Mouse (Mus musculus) forebrain, embryonic 12.5 days (tissue): ENCODE measurements at regions not wholly inside any gene's neighbourhood (a gene's known extent, or its start where the extent isn't known, plus 50 kb on each side); places are given as distances from the start of the nearest gene placed in this dataset.

Experiments used
- ATAC-seq: fragments of 200-750 bp; cut with Nextera tagmentation; 2 replicates; pipeline ENCODE4 v1.8.0; 2017; ENCODE audit warnings: moderate TSS enrichment; ENCODE audit not compliant: low FRiP score
- H3K27ac ChIP-seq: fragments of 300-500 bp; sonication (generic); 2 replicates; pipeline ENCODE4 v1.5.1; 2016; ENCODE audit warnings: mild to moderate bottlenecking
- H3K27me3 ChIP-seq: fragments of 300-500 bp; sonication (generic); 2 replicates; pipeline ENCODE4 v1.6.1; 2016; ENCODE audit warnings: mild to moderate bottlenecking
- H3K36me3 ChIP-seq: fragments of 300-500 bp; sonication (generic); replicated peaks from 2 replicates; pipeline ENCODE4 v1.6.1; 2016; ENCODE audit warnings: mild to moderate bottlenecking
- H3K4me1 ChIP-seq: fragments of 300-500 bp; sonication (generic); 2 replicates; pipeline ENCODE4 v1.6.1; 2016
- H3K4me2 ChIP-seq: fragments of 300-500 bp; sonication (generic); 2 replicates; pipeline ENCODE4 v1.6.1; 2016; ENCODE audit warnings: mild to moderate bottlenecking, moderate library complexity
- H3K4me3 ChIP-seq: fragments of 300-500 bp; sonication (generic); replicated peaks from 2 replicates; pipeline ENCODE4 v1.5.1; 2016; ENCODE audit warnings: mild to moderate bottlenecking
- H3K9ac ChIP-seq: fragments of 300-500 bp; sonication (generic); 2 replicates; pipeline ENCODE4 v1.6.1; 2016; ENCODE audit warnings: mild to moderate bottlenecking
- H3K9me3 ChIP-seq: fragments of 300-500 bp; sonication (generic); 2 replicates; pipeline ENCODE4 v1.6.1; 2016
- WGBS: fragments of 180-500 bp; shearing (Covaris S2); methylation state at CpG from one replicate; pipeline ENCODE4 v1.1.7; 2016; 5-methylcytosine and 5-hydroxymethylcytosine counted together

- no peaks in the 10 kb centered on the region for H3K9me3 ChIP-seq
- peaks cover 38% of the 10 kb centered on the region for H3K27me3 ChIP-seq
- H3K4me1 ChIP-seq = peaks cover 10% of the 10 kb centered on the region
- ATAC-seq = no peak
- no peak overlapping the region for H3K4me3 ChIP-seq
- no peak overlapping the region for H3K4me2 ChIP-seq
- no peak overlapping the region for H3K27ac ChIP-seq
- H3K36me3 ChIP-seq = no peaks in the 10 kb centered on the region
- 96% methylated on average over 12 of the region's 12 CpGs for WGBS
- no peak overlapping the region for H3K9ac ChIP-seq
Measured at GRCm38 (mm10) chr14:118375641-118376040, 108.9 kb downstream of the Gm9376 start.

- H3K9ac ChIP-seq = no peak overlapping the region
- peaks cover 35% of the 10 kb centered on the region; the same call in 1 of the 2 replicates for H3K27me3 ChIP-seq
- no peak for ATAC-seq
- H3K4me1 ChIP-seq = peaks cover 10% of the 10 kb centered on the region
- H3K36me3 ChIP-seq = no peaks in the 10 kb centered on the region
- H3K27ac ChIP-seq = no peak overlapping the region
- H3K4me2 ChIP-seq = no peak overlapping the region
- no peaks in the 10 kb centered on the region for H3K9me3 ChIP-seq
- WGBS = 18% methylated on average over 8 of the region's 8 CpGs
- H3K4me3 ChIP-seq = no peak overlapping the region
Measured at GRCm38 (mm10) chr14:118379624-118380023, 112.9 kb downstream of the Gm9376 start.

GRCm38 (mm10) chr14:118385529-118385932 is 118.8 kb downstream of the Gm9376 start:
- no peak for ATAC-seq
- H3K4me2 ChIP-seq = peak overlapping the region; percentile 31

GRCm38 (mm10) chr14:118388061-118388460 is 121.3 kb downstream of the Gm9376 start:
- no peaks in the 10 kb centered on the region for H3K36me3 ChIP-seq
- H3K4me1 ChIP-seq = peaks cover 12% of the 10 kb centered on the region; the same call in 1 of the 2 replicates
- H3K4me3 ChIP-seq = no peak overlapping the region
- ATAC-seq = no peak
- peaks cover 22% of the 10 kb centered on the region; the same call in 1 of the 2 replicates for H3K27me3 ChIP-seq
- H3K27ac ChIP-seq = no peak overlapping the region
- H3K9me3 ChIP-seq = no peaks in the 10 kb centered on the region
- no peak overlapping the region for H3K4me2 ChIP-seq
- no peak overlapping the region for H3K9ac ChIP-seq
- 93% methylated on average over 15 of the region's 15 CpGs for WGBS

More at GRCm38 (mm10) chr14:118385529-118385932, 118.8 kb downstream of the Gm9376 start:
- Histone ChIP-seq H3K4me3 (no peak overlapping the region), H3K36me3 (no peaks in the 10 kb centered on the region), H3K27me3 (peaks cover 23% of the 10 kb centered on the region; the same call in 1 of the 2 replicates), H3K9me3 (no peaks in the 10 kb centered on the region), H3K9ac (no peak overlapping the region), H3K4me1 (0 out of 2 replicates have a peak, but pooled peaks cover 5% of the 10 kb centered on the region), H3K27ac (no peak overlapping the region)
- WGBS = 27% methylated on average over 7 of the region's 7 CpGs

- 86% methylated on average over 3 of the region's 3 CpGs for WGBS
- Histone ChIP-seq H3K4me2 (no peak overlapping the region), H3K9me3 (no peaks in the 10 kb centered on the region), H3K36me3 (no peaks in the 10 kb centered on the region), H3K4me1 (peaks cover 17% of the 10 kb centered on the region), H3K9ac (no peak overlapping the region), H3K4me3 (no peak overlapping the region), H3K27me3 (peaks cover 21% of the 10 kb centered on the region; the same call in 1 of the 2 replicates), H3K27ac (no peak overlapping the region)
- ATAC-seq = no peak
Measured at GRCm38 (mm10) chr14:118390790-118391189, 124.0 kb downstream of the Gm9376 start.

GRCm38 (mm10) chr14:118391561-118391960 is 124.8 kb downstream of the Gm9376 start:
- Histone ChIP-seq H3K9me3 (no peaks in the 10 kb centered on the region), H3K9ac (no peak overlapping the region), H3K4me2 (no peak overlapping the region), H3K4me3 (no peak overlapping the region), H3K27me3 (peaks cover 15% of the 10 kb centered on the region; the same call in 1 of the 2 replicates), H3K27ac (no peak overlapping the region), H3K4me1 (peaks cover 17% of the 10 kb centered on the region), H3K36me3 (no peaks in the 10 kb centered on the region)
- no peak for ATAC-seq
- WGBS = 95% methylated on average over 5 of the region's 5 CpGs

DNA sequence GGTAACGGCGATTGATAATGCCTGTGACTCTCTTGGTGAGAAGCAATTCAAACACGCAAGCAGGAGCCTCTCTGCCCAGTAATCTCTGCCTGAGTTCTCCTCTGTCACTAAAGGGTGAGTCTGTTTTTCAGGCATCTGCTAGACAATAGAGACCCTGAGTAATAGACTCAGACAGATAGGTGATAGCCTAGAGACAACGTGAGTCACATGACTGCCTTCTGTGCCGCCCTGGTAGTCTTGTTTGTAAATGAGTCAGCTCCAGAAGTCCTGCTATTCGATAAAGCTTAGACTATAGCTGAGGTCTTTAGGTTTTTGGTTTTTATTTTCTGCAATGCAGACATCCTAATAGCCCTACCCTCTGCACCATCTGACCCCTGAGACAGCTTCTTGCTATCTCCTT is 126.9 kb downstream of the Gm9376 start:
- Histone ChIP-seq H3K9me3 (no peaks in the 10 kb centered on the region), H3K4me3 (no peak overlapping the region), H3K9ac (no peak overlapping the region), H3K4me1 (peaks cover 17% of the 10 kb centered on the region), H3K27ac (no peak overlapping the region), H3K27me3 (peaks cover 12% of the 10 kb centered on the region; the same call in 1 of the 2 replicates), H3K36me3 (no peaks in the 10 kb centered on the region), H3K4me2 (no peak overlapping the region)
- WGBS = 64% methylated on average over 6 of the region's 6 CpGs
- no peak for ATAC-seq

- H3K9me3 ChIP-seq = peaks cover 13% of the 10 kb centered on the region; the same call in 1 of the 2 replicates
- H3K36me3 ChIP-seq = no peaks in the 10 kb centered on the region
- ATAC-seq = peak; percentile 67
- peaks cover 54% of the 10 kb centered on the region for H3K27me3 ChIP-seq
- peaks cover 28% of the 10 kb centered on the region for H3K4me1 ChIP-seq
- H3K9ac ChIP-seq = no peak overlapping the region
- H3K27ac ChIP-seq = no peak overlapping the region
- no peak overlapping the region for H3K4me2 ChIP-seq
- WGBS = 23% methylated on average over 4 of the region's 4 CpGs
- no peak overlapping the region for H3K4me3 ChIP-seq
Measured at GRCm38 (mm10) chr14:118414275-118414674, 147.5 kb downstream of the Gm9376 start.

DNA sequence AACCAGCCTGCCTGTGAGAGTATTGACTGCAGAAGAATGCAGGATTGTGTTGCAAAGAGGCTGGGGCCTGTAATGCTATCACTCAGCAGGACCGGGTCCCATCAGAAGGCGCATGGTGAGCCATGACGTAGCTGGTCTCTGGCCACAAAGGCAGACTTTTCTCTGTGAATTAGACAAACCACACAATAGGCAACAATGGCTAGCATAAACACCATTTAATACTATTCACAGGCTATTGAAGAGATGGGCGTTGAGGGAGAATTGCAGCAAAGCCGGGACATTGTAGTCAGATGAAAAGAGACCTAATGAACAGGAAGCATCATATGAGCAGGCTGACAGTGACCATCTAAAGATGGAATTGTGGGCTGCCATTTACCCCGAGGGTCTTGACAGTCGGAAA is 149.4 kb downstream of the Gm9376 start:
- 4% methylated on average over 7 of the region's 7 CpGs for WGBS
- Histone ChIP-seq H3K9me3 (peaks cover 28% of the 10 kb centered on the region), H3K4me1 (peaks cover 28% of the 10 kb centered on the region), H3K4me2 (peak overlapping the region; percentile 24), H3K36me3 (no peaks in the 10 kb centered on the region), H3K4me3 (no peak overlapping the region), H3K27me3 (peaks cover 71% of the 10 kb centered on the region), H3K27ac (no peak overlapping the region), H3K9ac (no peak overlapping the region)
- peak; percentile 76 for ATAC-seq

GRCm38 (mm10) chr14:118419442-118420193 is 152.9 kb downstream of the Gm9376 start:
- Histone ChIP-seq H3K9me3 (peaks cover 28% of the 10 kb centered on the region), H3K9ac (no peak overlapping the region), H3K4me1 (peaks cover 32% of the 10 kb centered on the region), H3K4me3 (no peak overlapping the region), H3K36me3 (no peaks in the 10 kb centered on the region), H3K27ac (no peak overlapping the region), H3K27me3 (peaks cover 66% of the 10 kb centered on the region), H3K4me2 (no peak overlapping the region)
- WGBS = 89% methylated on average over 12 of the region's 12 CpGs
- no peak for ATAC-seq

- H3K4me1 ChIP-seq = peaks cover 16% of the 10 kb centered on the region
- no peaks in the 10 kb centered on the region for H3K36me3 ChIP-seq
- peaks cover 24% of the 10 kb centered on the region for H3K9me3 ChIP-seq
- H3K4me2 ChIP-seq = peak overlapping the region; percentile 52
- peaks cover 60% of the 10 kb centered on the region for H3K27me3 ChIP-seq
- 2% methylated on average over 17 of the region's 17 CpGs for WGBS
- 0 out of 2 replicates have a peak overlapping the region, but pooled peaks have one; percentile 27 for H3K27ac ChIP-seq
- H3K9ac ChIP-seq = no peak overlapping the region; the same call in 1 of the 2 replicates
- peak; percentile 79 for ATAC-seq
- H3K4me3 ChIP-seq = peak overlapping the region; percentile 24
Measured at GRCm38 (mm10) chr14:118422351-118423001, 155.7 kb downstream of the Gm9376 start.

DNA sequence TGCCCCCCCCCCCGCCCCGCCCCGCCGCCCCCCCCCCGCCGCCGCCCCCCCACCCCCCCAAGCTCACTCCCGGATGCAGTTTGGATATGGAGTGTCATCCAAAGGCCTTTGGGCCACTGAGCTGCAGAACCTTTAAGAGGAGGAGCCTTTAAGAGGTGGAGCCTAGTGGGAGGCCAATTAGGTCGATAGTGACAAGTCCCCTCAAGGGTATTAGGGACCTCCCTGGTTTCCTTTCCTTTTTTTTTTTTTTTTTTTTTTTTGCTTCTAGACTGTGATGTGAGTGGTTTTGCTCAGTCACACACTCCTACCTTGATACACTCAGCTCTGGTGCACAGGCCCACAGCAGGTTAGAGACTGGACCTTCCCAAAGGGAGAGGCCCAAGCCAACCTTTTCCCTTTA is 156.5 kb downstream of the Gm9376 start:
- Histone ChIP-seq H3K4me1 (peaks cover 19% of the 10 kb centered on the region), H3K36me3 (no peaks in the 10 kb centered on the region), H3K27ac (no peak overlapping the region), H3K9ac (no peak overlapping the region), H3K27me3 (peaks cover 54% of the 10 kb centered on the region), H3K4me3 (no peak overlapping the region), H3K4me2 (peak overlapping the region; percentile 52), H3K9me3 (peaks cover 24% of the 10 kb centered on the region)
- peak; percentile 62; the same call in 1 of the 2 replicates for ATAC-seq
- WGBS = 0% methylated on average over 2 of the region's 9 CpGs
